Mouse (Mus musculus) embryo, embryonic 10 days (tissue): ENCODE data around the gene Crybb3.
"Not testable (repeated sequence)": the region's sequence is repeated elsewhere in the genome, so short reads cannot be mapped to it uniquely, and the experiment has no call there.

Source experiments
- DNase-seq: peaks from one replicate; pipeline ENCODE4 v3.0.0-alpha.2; 2015; ENCODE audit warnings: low spot score

Gene Crybb3

DNA sequence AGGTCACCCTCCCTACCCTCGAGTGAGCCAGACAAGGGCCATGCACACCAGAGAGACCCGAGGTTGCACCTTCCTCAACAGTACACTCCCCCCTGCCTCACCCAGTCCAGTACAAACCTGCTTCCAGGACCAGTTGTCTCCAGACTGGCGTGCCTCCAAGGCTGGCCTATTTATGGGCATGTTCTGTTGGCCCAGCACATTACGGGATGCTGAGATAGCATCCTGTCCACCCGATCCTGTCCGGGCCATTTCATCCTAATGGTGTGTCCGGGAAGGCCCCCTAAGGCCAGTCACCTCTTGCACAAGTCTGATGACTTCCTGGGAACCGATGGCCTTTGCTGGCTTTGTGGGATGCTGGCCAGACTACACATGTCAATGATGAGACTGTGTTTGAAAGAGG lies at the start of gene Crybb3:
TSS of gene Crybb3 (minus strand) at position 146 of the 400 bp plus-strand sequence.
- no peak for DNase-seq

GRCm38 (mm10) chr5:113128426-113128825 lies 47.0 kb upstream of the Crybb3 start:
- DNase-seq, result no peak

DNA sequence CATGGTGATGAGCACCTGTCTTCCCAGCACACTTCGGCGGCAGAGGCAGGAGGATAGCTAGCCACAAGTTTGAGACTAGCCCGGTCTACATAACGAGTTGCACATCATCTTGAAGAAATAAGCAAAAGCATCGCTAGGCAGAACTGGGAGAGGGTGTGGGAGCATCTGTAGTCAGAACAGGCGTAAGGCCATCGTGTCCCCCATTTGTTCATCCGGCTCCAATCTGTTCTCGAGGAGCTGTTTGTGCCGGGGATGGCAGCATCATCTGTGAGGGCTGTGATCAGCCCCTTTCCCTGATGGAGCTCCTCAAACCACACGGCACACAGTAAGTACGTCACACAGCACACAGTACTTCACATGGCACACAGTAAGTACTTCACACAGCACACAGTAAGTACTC lies 45.1 kb upstream of the Crybb3 start:
- no peak for DNase-seq

- DNase-seq, result no peak
These were observed 42.3 kb upstream of the Crybb3 start for GRCm38 (mm10) chr5:113123693-113124092.

GRCm38 (mm10) chr5:113122326-113123054 lies 41.1 kb upstream of the Crybb3 start:
- peak; percentile 22 for DNase-seq

- DNase-seq, result no peak
These were observed 40.1 kb upstream of the Crybb3 start for GRCm38 (mm10) chr5:113121591-113121875.

GRCm38 (mm10) chr5:113120741-113121590 lies 39.6 kb upstream of the Crybb3 start:
- DNase-seq, result peak; percentile 45

GRCm38 (mm10) chr5:113119861-113120465 lies 38.6 kb upstream of the Crybb3 start:
- DNase-seq, result no peak

- no peak for DNase-seq
These were observed 37.9 kb upstream of the Crybb3 start for GRCm38 (mm10) chr5:113119291-113119690.

GRCm38 (mm10) chr5:113118695-113119094 lies 37.3 kb upstream of the Crybb3 start:
- peak; percentile 50 for DNase-seq

GRCm38 (mm10) chr5:113117361-113117760 lies 36.0 kb upstream of the Crybb3 start:
- no peak for DNase-seq

GRCm38 (mm10) chr5:113115896-113116295 lies 34.5 kb upstream of the Crybb3 start:
- DNase-seq, result no peak

GRCm38 (mm10) chr5:113114264-113115225 lies 33.2 kb upstream of the Crybb3 start:
- DNase-seq, result no peak

- no peak for DNase-seq
These were observed 31.7 kb upstream of the Crybb3 start for GRCm38 (mm10) chr5:113113120-113113519.

GRCm38 (mm10) chr5:113111336-113111735 lies 30.0 kb upstream of the Crybb3 start:
- DNase-seq, result peak; percentile 25

DNA sequence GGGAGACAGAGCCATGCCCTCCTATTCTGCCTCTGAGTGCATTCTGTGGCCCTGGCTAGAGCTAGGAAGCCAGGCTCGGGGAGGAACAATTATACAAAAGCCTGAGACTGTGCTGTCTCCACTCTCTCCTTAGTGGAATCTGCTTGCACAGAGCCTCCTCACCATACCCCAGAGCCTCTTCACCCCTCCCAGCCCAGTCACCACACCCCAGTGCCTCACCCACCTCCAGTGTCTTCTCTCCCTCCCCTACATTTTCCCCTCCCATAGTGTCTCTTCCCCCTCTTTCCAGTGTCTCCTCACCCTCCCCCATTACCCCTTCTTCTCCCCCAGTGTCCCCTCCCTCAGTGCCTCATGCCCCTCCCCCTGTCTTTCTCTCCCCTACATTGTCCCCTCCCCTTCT lies 29.5 kb upstream of the Crybb3 start:
- no peak for DNase-seq

- not testable (repeated sequence) for DNase-seq
These were observed 28.3 kb upstream of the Crybb3 start for GRCm38 (mm10) chr5:113109651-113110050.

DNA sequence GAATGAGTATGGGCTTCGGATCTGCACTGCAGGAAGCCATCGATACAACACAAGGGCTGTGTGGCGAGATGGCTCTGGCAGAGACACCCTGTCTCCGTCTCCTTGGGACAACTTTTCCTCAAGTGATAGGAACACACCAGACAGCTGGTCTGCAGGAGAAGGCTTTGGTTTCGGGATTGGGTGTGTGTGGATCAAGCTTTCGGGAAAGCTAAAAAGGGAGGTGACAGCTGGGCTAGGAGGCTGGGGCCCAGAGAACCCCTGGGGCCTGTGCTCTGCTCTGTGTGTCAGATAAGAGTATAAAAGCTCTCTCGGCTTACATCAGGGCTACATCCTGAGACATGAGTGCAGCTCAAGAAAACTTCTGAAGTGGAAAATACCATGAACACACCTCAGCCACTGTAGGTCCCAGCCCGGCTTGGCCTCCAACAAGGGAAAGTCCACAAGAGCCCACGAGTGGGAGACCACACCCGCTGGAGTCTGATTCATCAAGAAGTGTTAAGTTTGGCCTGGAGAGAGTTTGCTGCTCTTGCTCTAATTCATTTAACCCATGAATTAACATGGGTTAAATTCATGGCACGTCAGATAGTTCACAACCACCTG lies 26.9 kb upstream of the Crybb3 start:
- DNase-seq, result no peak

GRCm38 (mm10) chr5:113107709-113108108 lies 26.3 kb upstream of the Crybb3 start:
- DNase-seq, result no peak

DNA sequence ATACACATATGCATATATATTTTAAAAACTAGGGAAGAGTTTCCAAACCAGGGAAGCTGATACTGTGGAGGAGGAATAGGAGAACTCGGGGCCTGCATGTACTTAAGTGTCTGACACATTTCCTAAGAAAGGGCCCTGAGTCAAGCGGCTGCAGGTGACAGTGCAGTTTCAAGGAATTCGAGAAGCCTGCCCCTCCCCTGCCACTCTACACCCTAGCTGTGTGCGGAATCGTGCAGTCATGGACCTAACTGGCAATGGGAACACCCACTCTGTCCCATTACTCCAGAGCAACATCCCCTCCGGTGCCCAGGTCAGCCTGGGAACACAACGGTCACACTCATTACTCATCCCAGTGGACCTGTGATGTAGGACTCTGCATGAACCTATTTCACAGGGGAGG lies 25.2 kb upstream of the Crybb3 start:
- DNase-seq, result no peak

DNA sequence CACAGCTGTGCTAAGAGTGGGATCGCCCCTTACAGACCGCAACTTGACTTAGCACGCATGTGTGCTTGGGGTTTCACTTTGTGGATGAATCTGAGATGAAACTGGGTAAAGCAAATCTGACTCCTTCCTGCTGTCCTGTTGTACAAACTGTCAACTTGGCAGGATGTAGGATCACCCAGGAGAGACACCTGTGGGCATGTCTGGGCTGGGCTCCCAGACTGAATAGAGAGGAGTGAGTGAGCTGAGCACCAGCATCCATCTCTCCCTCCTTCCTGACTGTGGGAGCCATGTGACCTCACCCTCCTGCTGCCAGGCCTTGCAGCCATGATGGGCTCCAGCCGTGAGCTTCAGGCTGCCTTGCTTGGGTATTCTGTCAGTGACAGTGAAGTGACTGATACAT lies 24.1 kb upstream of the Crybb3 start:
- no peak for DNase-seq
